In genomic region chr19:30664269-30664668, GRCm38 (mm10) we compare ENCODE assay signal across 9 mouse cellular contexts.
DNase-seq lines count a peak whose midpoint lies in the region; TF ChIP-seq lines count a peak whose summit lies in the region.
"Had no signal": no experiment of that assay in that cellular context is flagged by ENCODE, and none has a peak within 500 bp of the region (broad histone marks: within the 10 kb centered on the region; RNA-seq: fewer than 3 reads in every experiment).

No protein-coding gene starts in this region.

- no peaks in the 10 kb centered on the region for H3K9me3 ChIP-seq in limb, embryonic 10.5 days (replicated peaks)
- H3K9me3 ChIP-seq: embryonic facial prominence, embryonic 12.5 days had no signal

- no peaks in the 10 kb centered on the region for H3K27me3 ChIP-seq in thymus, adult 2 months (ENCODE audit: control insufficient read depth, insufficient read depth, low read length)
- H3K27me3 ChIP-seq in kidney, adult 2 months (replicated peaks; ENCODE audit: control insufficient read depth, insufficient read depth, low read length), result no peaks in the 10 kb centered on the region
- H3K27me3 ChIP-seq in limb, embryonic 10.5 days (ENCODE audit: low read depth, poor library complexity, severe bottlenecking), result no peaks in the 10 kb centered on the region
- H3K27me3 ChIP-seq: embryonic facial prominence, embryonic 12.5 days had no signal

- TF ChIP-seq CTCF in thymus, adult 2 months (IDR thresholded peaks at IDR 0.05; ENCODE audit: borderline replicate concordance, control insufficient read depth, extremely low read depth, insufficient read depth, low read length, poor library complexity), result no peak
- peak; percentile 85 for TF ChIP-seq CTCF in kidney, adult 2 months (conservative IDR thresholded peaks at IDR 0.05; ENCODE audit: insufficient read depth, insufficient read length, low read depth, low read length)

- DNase-seq in thymus, adult 2 months, result peak; percentile 31
- no peak for DNase-seq in thymus, adult 18-20 months
- DNase-seq in cerebellum, postnatal 25 days, result peak; percentile 47 to 67
- peak; percentile 63 for DNase-seq in gastrocnemius, adult 18-20 months (ENCODE audit: low spot score)
- peak; percentile 67 for DNase-seq in kidney, adult 2 months
- peak; percentile 67 for DNase-seq in limb, embryonic 10.5 days (ENCODE audit: low spot score)
- peak; percentile 60 for DNase-seq in neural tube, embryonic 10.5 days (ENCODE audit: extremely low spot score, low spot score)
- DNase-seq in thymus, postnatal 14 days, result peak; percentile 31

- no peak for TF ChIP-seq POLR2A in thymus, adult 2 months (IDR thresholded peaks at IDR 0.05; ENCODE audit: control insufficient read depth, extremely low read depth, insufficient read depth, low read length, poor library complexity)
- no peak for TF ChIP-seq POLR2A in kidney, adult 2 months (IDR thresholded peaks at IDR 0.05; ENCODE audit: low read depth, low read length)

- no peak overlapping the region for H3K27ac ChIP-seq in thymus, adult 2 months (ENCODE audit: control insufficient read depth, insufficient read depth, low read length)
- no peak overlapping the region for H3K27ac ChIP-seq in kidney, adult 2 months (ENCODE audit: insufficient read depth, low read depth, low read length)
- H3K27ac ChIP-seq in limb, embryonic 10.5 days, result no peak overlapping the region
- H3K27ac ChIP-seq: embryonic facial prominence, embryonic 12.5 days had no signal

- H3K36me3 ChIP-seq in thymus, adult 2 months (ENCODE audit: control insufficient read depth, insufficient read depth, low read length), result no peaks in the 10 kb centered on the region
- no peaks in the 10 kb centered on the region for H3K36me3 ChIP-seq in kidney, adult 2 months (ENCODE audit: control insufficient read depth, insufficient read depth, low read length)
- no peaks in the 10 kb centered on the region for H3K36me3 ChIP-seq in limb, embryonic 10.5 days
- H3K36me3 ChIP-seq: embryonic facial prominence, embryonic 12.5 days had no signal

- 9% methylated on average over 8 of the region's 8 CpGs for WGBS in thymus, adult 2 months
- 5% methylated on average over 8 of the region's 8 CpGs for WGBS in kidney, adult 2 months
- WGBS in limb, embryonic 10.5 days, result 12% methylated on average over 8 of the region's 8 CpGs

- no peak overlapping the region for H3K4me3 ChIP-seq in thymus, adult 2 months (ENCODE audit: control insufficient read depth, insufficient read depth, low read length)
- H3K4me3 ChIP-seq in kidney, adult 2 months (ENCODE audit: insufficient read depth, low read depth, low read length), result no peak overlapping the region
- H3K4me3 ChIP-seq in limb, embryonic 10.5 days, result no peak overlapping the region
- H3K4me3 ChIP-seq: embryonic facial prominence, embryonic 12.5 days had no signal

- no peaks in the 10 kb centered on the region for H3K4me1 ChIP-seq in thymus, adult 2 months (replicated peaks; ENCODE audit: control insufficient read depth, insufficient read depth, low read length)
- H3K4me1 ChIP-seq in kidney, adult 2 months (ENCODE audit: control insufficient read depth, insufficient read depth, low read length), result no peaks in the 10 kb centered on the region
- H3K4me1 ChIP-seq in limb, embryonic 10.5 days, result no peaks in the 10 kb centered on the region
- H3K4me1 ChIP-seq: embryonic facial prominence, embryonic 12.5 days had no signal

Comparison
In these comparisons a context has a peak if more than half of its experiments do, and no peak if none do; other contexts are left out.
1. DNase-seq: peak in thymus, adult 2 months (single experiment), cerebellum, postnatal 25 days (2 of 2), gastrocnemius, adult 18-20 months (single experiment), kidney, adult 2 months (single experiment), limb, embryonic 10.5 days (single experiment), neural tube, embryonic 10.5 days (single experiment) and thymus, postnatal 14 days (single experiment); none in thymus, adult 18-20 months (0 of 2).